Mouse (Mus musculus) bone marrow macrophage, adult 2 months (primary cell): Measurements from ENCODE around the gene Cntn4.

Experiments used
- CTCF ChIP-seq: IDR thresholded peaks from 2 replicates; pipeline ENCODE4 v1.5.1; 2012; ENCODE audit warnings: low read depth, mild to moderate bottlenecking, low read length, moderate library complexity
- POLR2A ChIP-seq: IDR thresholded peaks from 2 replicates; pipeline ENCODE4 v1.6.1; 2012; ENCODE audit warnings: mild to moderate bottlenecking, low read depth, low read length, borderline replicate concordance

- TF ChIP-seq POLR2A (no peak), CTCF (no peak)
These were observed 659.3 kb downstream of the Cntn4 start for GRCm38 (mm10) chr6:106336805-106337204.
